24 mouse cellular contexts compared by ENCODE assay signal in the genomic region with DNA sequence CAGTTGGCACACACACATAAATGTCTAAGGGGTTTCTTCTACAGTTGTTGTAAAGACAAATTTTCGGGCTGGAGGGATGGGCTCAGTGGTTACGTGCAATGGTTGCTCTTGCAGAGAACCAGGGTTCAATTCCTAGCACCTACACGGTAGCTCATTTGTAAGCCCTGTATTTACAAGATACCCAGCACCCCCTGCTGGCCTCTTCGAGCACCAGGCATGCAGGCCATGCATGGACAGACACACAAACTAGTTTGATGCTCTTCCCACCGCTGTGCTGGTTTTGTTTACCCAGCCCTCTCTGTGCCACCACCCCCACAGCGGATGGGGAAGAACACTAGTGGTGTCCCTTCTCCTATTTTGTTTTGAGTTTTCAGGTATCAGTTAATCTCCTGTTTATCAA. TPM values are rescaled to one million over a fixed set of nuclear protein-coding genes. Genes with fewer than 3 reads are reported as not detected.
A peak's percentile ranks its signal among the peaks of the same experiment; 100 is the strongest.
DNase-seq lines count a peak whose midpoint lies in the region; ATAC-seq and TF ChIP-seq lines count a peak whose summit lies in the region.
"Had no signal": no experiment of that assay in that cellular context is flagged by ENCODE, and none has a peak within 500 bp of the region (broad histone marks: within the 10 kb centered on the region; RNA-seq: fewer than 3 reads in every experiment).

No protein-coding gene starts in this region.

- 0 out of 2 replicates have a peak, but pooled peaks cover 1% of the 10 kb centered on the region for H3K36me3 ChIP-seq in kidney, adult 2 months (ENCODE audit: control insufficient read depth, insufficient read depth, low read length)
- H3K36me3 ChIP-seq in megakaryocyte, embryonic 14.5 days (replicated peaks; ENCODE audit: low read length) = peaks cover 70% of the 10 kb centered on the region
- peaks cover 2% of the 10 kb centered on the region; the same call in 1 of the 2 replicates for H3K36me3 ChIP-seq in ES-E14 (ENCODE audit: control insufficient read depth, insufficient read depth, low read length, poor library complexity, severe bottlenecking)
- no peaks in the 10 kb centered on the region for H3K36me3 ChIP-seq in liver, embryonic 14.5 days (replicated peaks; ENCODE audit: control insufficient read depth, insufficient read depth, low read depth)
- H3K36me3 ChIP-seq in forebrain, embryonic 14.5 days (ENCODE audit: control insufficient read depth, insufficient read depth, low read length) = peaks cover 56% of the 10 kb centered on the region

- no peak for TF ChIP-seq EP300 in liver, embryonic 14.5 days (IDR thresholded peaks at IDR 0.05; ENCODE audit: low read depth)

- in situ Hi-C loops in ES-E14 (cut with MboI; ENCODE audit: low sequenced_read_pairs in 2 of 2, unreplicated experiment in 2 of 2) = loop anchor here in 1 of 2 experiments (5.0 kb wide), 1 partner anchor 258 kb away; no protein-coding TSS in a partner anchor

- peak; percentile 44 for TF ChIP-seq CTCF in kidney, adult 2 months (conservative IDR thresholded peaks at IDR 0.05; ENCODE audit: insufficient read depth, insufficient read length, low read depth, low read length)
- peak; percentile 56 for TF ChIP-seq CTCF in liver, embryonic 14.5 days (IDR thresholded peaks at IDR 0.05; ENCODE audit: low read depth)

- H3K27me3 ChIP-seq in kidney, adult 2 months (replicated peaks; ENCODE audit: control insufficient read depth, insufficient read depth, low read length) = no peaks in the 10 kb centered on the region
- no peaks in the 10 kb centered on the region for H3K27me3 ChIP-seq in megakaryocyte, embryonic 14.5 days (replicated peaks)
- H3K27me3 ChIP-seq in liver, embryonic 14.5 days (ENCODE audit: control insufficient read depth, insufficient read depth, low read length) = no peaks in the 10 kb centered on the region
- no peaks in the 10 kb centered on the region for H3K27me3 ChIP-seq in forebrain, embryonic 14.5 days (replicated peaks; ENCODE audit: control insufficient read depth, insufficient read depth, low read length)
- H3K27me3 ChIP-seq: forebrain, embryonic 12.5 days; heart, embryonic 13.5 days; kidney, embryonic 15.5 days had no signal

- DNase-seq in kidney, adult 2 months = no peak
- no peak for DNase-seq in kidney, adult 8-10 months
- DNase-seq in ES-E14 (ENCODE audit: low read depth, low spot score) = no peak
- DNase-seq in liver, embryonic 14.5 days (ENCODE audit: low read depth in 3 of 3, low spot score in 3 of 3) = no peak
- DNase-seq in frontal cortex, postnatal 10 days (ENCODE audit: low spot score in 2 of 2) = no peak
- DNase-seq in forebrain, embryonic 14.5 days (ENCODE audit: low spot score) = no peak
- DNase-seq: cerebellum, postnatal 10 days; embryo, embryonic 11 days; heart, postnatal 36 days; lung, adult 18-20 months; thymus, postnatal 14 days had no signal

- H3K4me1 ChIP-seq in kidney, adult 2 months (ENCODE audit: control insufficient read depth, insufficient read depth, low read length) = peaks cover 23% of the 10 kb centered on the region
- H3K4me1 ChIP-seq in megakaryocyte, embryonic 14.5 days = peaks cover 95% of the 10 kb centered on the region
- H3K4me1 ChIP-seq in ES-E14 (ENCODE audit: control insufficient read depth in 2 of 2, insufficient read depth in 2 of 2, low read length in 2 of 2, poor library complexity in 1 of 2) = peaks cover 0 to 11% of the 10 kb centered on the region in 2 experiments; a peak in 2 of 4 replicates
- peaks cover 36 to 55% of the 10 kb centered on the region in 2 experiments for H3K4me1 ChIP-seq in liver, embryonic 14.5 days (replicated peaks; ENCODE audit: control insufficient read depth in 2 of 2, insufficient read depth in 2 of 2, low read length in 1 of 2)
- H3K4me1 ChIP-seq in forebrain, embryonic 14.5 days (ENCODE audit: control insufficient read depth, insufficient read depth, low read length) = peaks cover 5% of the 10 kb centered on the region

- H3K27ac ChIP-seq in kidney, adult 2 months (ENCODE audit: insufficient read depth, low read depth, low read length) = no peak overlapping the region
- no peak overlapping the region for H3K27ac ChIP-seq in ES-E14 (ENCODE audit: insufficient read depth, low read depth, low read length, poor library complexity, severe bottlenecking)
- H3K27ac ChIP-seq in liver, embryonic 14.5 days = no peak overlapping the region
- no peak overlapping the region for H3K27ac ChIP-seq in forebrain, embryonic 14.5 days (ENCODE audit: low read depth, low read length)
- H3K27ac ChIP-seq: forebrain, embryonic 12.5 days; heart, embryonic 13.5 days; kidney, embryonic 15.5 days had no signal

- no peak overlapping the region for H3K4me2 ChIP-seq in liver, embryonic 14.5 days (ENCODE audit: low read depth)
- no peak overlapping the region for H3K4me2 ChIP-seq in forebrain, embryonic 14.5 days (ENCODE audit: low read length)
- H3K4me2 ChIP-seq: forebrain, embryonic 12.5 days; heart, embryonic 13.5 days; kidney, embryonic 15.5 days had no signal

- no peak for ATAC-seq in megakaryocyte, adult 5-6 weeks (ENCODE audit: poor library complexity, severe bottlenecking)
- ATAC-seq in liver, embryonic 14.5 days (ENCODE audit: insufficient read depth) = no peak
- no peak for ATAC-seq in forebrain, embryonic 14.5 days
- ATAC-seq: hindbrain, embryonic 16.5 days had no signal

- H3K9ac ChIP-seq in ES-E14 (ENCODE audit: insufficient read depth, low read depth, low read length, poor library complexity, severe bottlenecking) = no peak overlapping the region
- no peak overlapping the region for H3K9ac ChIP-seq in liver, embryonic 14.5 days (replicated peaks)
- no peak overlapping the region for H3K9ac ChIP-seq in forebrain, embryonic 14.5 days (ENCODE audit: low read length)
- H3K9ac ChIP-seq: forebrain, embryonic 12.5 days; heart, embryonic 13.5 days; kidney, embryonic 15.5 days had no signal

- WGBS in kidney, adult 2 months = 88% methylated on average over 6 of the region's 6 CpGs
- 81% methylated on average over 6 of the region's 6 CpGs for WGBS in liver, embryonic 14.5 days (ENCODE audit: insufficient replicate concordance)
- WGBS in forebrain, embryonic 14.5 days = 88% methylated on average over 6 of the region's 6 CpGs

- H3K9me3 ChIP-seq in megakaryocyte, embryonic 14.5 days = no peaks in the 10 kb centered on the region
- no peaks in the 10 kb centered on the region for H3K9me3 ChIP-seq in ES-E14 (ENCODE audit: control insufficient read depth, insufficient read depth, low read depth, low read length)
- H3K9me3 ChIP-seq in liver, embryonic 14.5 days (ENCODE audit: control insufficient read depth, low read length) = no peaks in the 10 kb centered on the region
- no peaks in the 10 kb centered on the region for H3K9me3 ChIP-seq in forebrain, embryonic 14.5 days (replicated peaks; ENCODE audit: control insufficient read depth, low read length)
- H3K9me3 ChIP-seq: forebrain, embryonic 12.5 days; kidney, embryonic 15.5 days had no signal

- TF ChIP-seq POLR2A in kidney, adult 2 months (IDR thresholded peaks at IDR 0.05; ENCODE audit: low read depth, low read length) = no peak

- no peak overlapping the region for H3K4me3 ChIP-seq in kidney, adult 2 months (ENCODE audit: insufficient read depth, low read depth, low read length)
- H3K4me3 ChIP-seq in megakaryocyte, embryonic 14.5 days (replicated peaks) = peak overlapping the region; percentile 35
- no peak overlapping the region for H3K4me3 ChIP-seq in ES-E14 (ENCODE audit: insufficient read depth in 1 of 2, low read depth in 1 of 2, low read length in 2 of 2, poor library complexity in 1 of 2, severe bottlenecking in 1 of 2)
- no peak overlapping the region for H3K4me3 ChIP-seq in liver, embryonic 14.5 days (ENCODE audit: insufficient read depth in 1 of 2, low read depth in 2 of 2, low read length in 2 of 2)
- no peak overlapping the region for H3K4me3 ChIP-seq in forebrain, embryonic 14.5 days (ENCODE audit: low read depth, low read length)
- H3K4me3 ChIP-seq: forebrain, embryonic 12.5 days; heart, embryonic 13.5 days; kidney, embryonic 15.5 days had no signal

TF ChIP-seq in ES-E14, 5 proteins besides CTCF, POLR2A, EP300 and RAD21:
- TF ChIP-seq CHD2 (IDR thresholded peaks at IDR 0.05; ENCODE audit: low read depth, low read length) (no peak), ZNF384 (IDR thresholded peaks at IDR 0.05; ENCODE audit: low read depth, low read length) (no peak), MAFK (IDR thresholded peaks at IDR 0.05; ENCODE audit: insufficient read depth, low read depth, low read length) (no peak), HCFC1 (IDR thresholded peaks at IDR 0.05; ENCODE audit: borderline replicate concordance, insufficient read depth, low read length) (no peak), ZC3H11A (IDR thresholded peaks at IDR 0.05; ENCODE audit: borderline replicate concordance, low read depth, low read length) (0 out of 2 replicates have a peak, but pooled peaks have one; percentile 29)
TF ChIP-seq in ES-E14: peak in this region for 1.

RNA-seq across cellular contexts. Expression of a gene that starts 45.9 kb away (rescaled TPM):
- not detected in 2 replicates for polyA plus RNA-seq in kidney, adult 2 months (2012; rRNA removed)
- polyA plus RNA-seq in megakaryocyte, embryonic 14.5 days (2012; ENCODE audit: insufficient read depth, low replicate concordance) = not detected in 2 replicates
- total RNA-seq in megakaryocyte, adult 5-6 weeks (2015) = not detected in 2 replicates
- not detected in 2 replicates for total RNA-seq in megakaryocyte, adult 5-6 weeks (2017)
- not detected in 2 replicates for total RNA-seq in ES-E14 (2012; rRNA removed)
- polyA plus RNA-seq in liver, embryonic 14.5 days (2012; rRNA removed) = not detected in 2 replicates
- not detected in 2 replicates for polyA plus RNA-seq in liver, embryonic 14.5 days (2014; fragmentation: Nextera tagmentation; extraction: Ambion mirVana)
- polyA plus RNA-seq in forebrain, embryonic 14.5 days (2014; fragmentation: Nextera tagmentation; extraction: Ambion mirVana) = not detected in 2 replicates
- total RNA-seq: adrenal gland, postnatal 4 days; heart, postnatal 36 days; left cerebral cortex, adult 18-20 months had no signal
- polyA plus RNA-seq: forebrain, embryonic 12.5 days; gonadal fat pad, adult 2 months; heart, embryonic 13.5 days; hindbrain, embryonic 16.5 days; kidney, embryonic 15.5 days; limb, embryonic 11.5 days; neural tube, embryonic 11.5 days; spleen, adult 2 months; stomach, embryonic 16.5 days had no signal
